Mouse (Mus musculus) liver, embryonic 11.5 days (tissue): ENCODE results near the gene Myo5a. TPM values are rescaled to one million over a fixed set of nuclear protein-coding genes. Genes with fewer than 3 reads are reported as not detected.

Experiments used
- ATAC-seq: fragments of 200-750 bp; cut with Nextera tagmentation; replicated peaks from 2 replicates; pipeline ENCODE4 v1.8.0; 2017; ENCODE audit warnings: moderate number of reproducible peaks, mild to moderate bottlenecking, moderate TSS enrichment, moderate library complexity; ENCODE audit not compliant: low FRiP score
- DNase-seq: peaks from one replicate; pipeline ENCODE4 v3.0.0-alpha.2; 2017; ENCODE audit warnings: low spot score
- H3K27ac ChIP-seq: fragments of 300-500 bp; sonication (generic); 2 replicates; pipeline ENCODE4 v1.5.1; 2014; ENCODE audit warnings: mild to moderate bottlenecking, low read depth, low read length, control low read depth
- H3K27me3 ChIP-seq: fragments of 300-500 bp; sonication (generic); replicated peaks from 2 replicates; pipeline ENCODE4 v1.6.1; 2014; ENCODE audit warnings: low read length, mixed read lengths; ENCODE audit not compliant: control insufficient read depth, insufficient read depth
- H3K36me3 ChIP-seq: fragments of 300-500 bp; sonication (generic); 2 replicates; pipeline ENCODE4 v1.6.1; 2014; ENCODE audit warnings: mild to moderate bottlenecking, low read length, moderate library complexity, mixed read lengths; ENCODE audit not compliant: control insufficient read depth, insufficient read depth
- H3K4me1 ChIP-seq: fragments of 300-500 bp; sonication (generic); replicated peaks from 2 replicates; pipeline ENCODE4 v1.6.1; 2014; ENCODE audit warnings: low read length, mixed read lengths; ENCODE audit not compliant: control insufficient read depth, insufficient read depth
- H3K4me2 ChIP-seq: fragments of 300-500 bp; sonication (generic); 2 replicates; pipeline ENCODE4 v1.6.1; 2014; ENCODE audit warnings: mild to moderate bottlenecking, control low read depth, moderate library complexity
- H3K4me3 ChIP-seq: fragments of 300-500 bp; sonication (generic); 2 replicates; pipeline ENCODE4 v1.5.1; 2014; ENCODE audit warnings: low read depth, low read length, control low read depth
- H3K9ac ChIP-seq: fragments of 300-500 bp; sonication (generic); 2 replicates; pipeline ENCODE4 v1.6.1; 2014; ENCODE audit warnings: low read depth, low read length, control low read depth
- H3K9me3 ChIP-seq: fragments of 300-500 bp; sonication (generic); 2 replicates; pipeline ENCODE4 v1.6.1; 2016; ENCODE audit warnings: low read length, inconsistent platforms, mixed read lengths; ENCODE audit not compliant: control insufficient read depth
- WGBS: fragments of 180-500 bp; shearing (Covaris S2); extraction: QIAGEN DNeasy Blood & Tissue Kit; methylation state at CpG from one replicate; pipeline ENCODE4 v1.1.7; 2014; 5-methylcytosine and 5-hydroxymethylcytosine counted together
- polyA plus RNA-seq: library from polyadenylated mRNA; unstranded; fragments of >200 nt; fragmentation: Nextera tagmentation; extraction: Ambion mirVana; gene quantifications from 2 replicates; pipeline ENCODE4 v1.2.1, GENCODE M21; 2014

Myo5a gene
- polyA plus RNA-seq, 1 experiment from 2014 or later: 7.5 TPM

GRCm38 (mm10) chr9:75087823-75088222 lies 17.0 kb downstream of the Myo5a start:
- H3K9me3 ChIP-seq: no peaks in the 10 kb centered on the region
- ATAC-seq: no peak
- no peaks in the 10 kb centered on the region for H3K27me3 ChIP-seq
- H3K4me3 ChIP-seq: no peak overlapping the region
- no peak overlapping the region for H3K27ac ChIP-seq
- H3K36me3 ChIP-seq: no peaks in the 10 kb centered on the region
- DNase-seq: no peak
- WGBS: 82% methylated on average over 2 of the region's 2 CpGs
- no peak overlapping the region for H3K4me2 ChIP-seq
- H3K4me1 ChIP-seq: no peaks in the 10 kb centered on the region
- H3K9ac ChIP-seq: no peak overlapping the region

- Histone ChIP-seq H3K27me3 (no peaks in the 10 kb centered on the region), H3K9me3 (no peaks in the 10 kb centered on the region), H3K36me3 (no peaks in the 10 kb centered on the region), H3K4me3 (no peak overlapping the region), H3K4me1 (no peaks in the 10 kb centered on the region), H3K9ac (no peak overlapping the region), H3K27ac (no peak overlapping the region), H3K4me2 (no peak overlapping the region)
- no peak for ATAC-seq
- 62% methylated on average over 3 of the region's 3 CpGs for WGBS
- DNase-seq: no peak
These were observed 18.5 kb downstream of the Myo5a start for GRCm38 (mm10) chr9:75089285-75089684.

GRCm38 (mm10) chr9:75092134-75092533 lies 21.3 kb downstream of the Myo5a start:
- H3K4me3 ChIP-seq: no peak overlapping the region
- H3K27me3 ChIP-seq: no peaks in the 10 kb centered on the region
- H3K36me3 ChIP-seq: no peaks in the 10 kb centered on the region
- DNase-seq (no peak), ATAC-seq (no peak)
- H3K4me2 ChIP-seq: no peak overlapping the region
- WGBS: 81% methylated on average over 1 of the region's 1 CpGs
- no peak overlapping the region for H3K9ac ChIP-seq
- H3K9me3 ChIP-seq: no peaks in the 10 kb centered on the region
- no peaks in the 10 kb centered on the region for H3K4me1 ChIP-seq
- H3K27ac ChIP-seq: no peak overlapping the region

- H3K4me3 ChIP-seq: no peak overlapping the region
- no peaks in the 10 kb centered on the region for H3K27me3 ChIP-seq
- H3K27ac ChIP-seq: no peak overlapping the region
- no peak for ATAC-seq
- no peaks in the 10 kb centered on the region for H3K9me3 ChIP-seq
- H3K9ac ChIP-seq: no peak overlapping the region
- no peaks in the 10 kb centered on the region for H3K36me3 ChIP-seq
- 48% methylated on average over 3 of the region's 3 CpGs for WGBS
- H3K4me2 ChIP-seq: no peak overlapping the region
- DNase-seq: no peak
- no peaks in the 10 kb centered on the region for H3K4me1 ChIP-seq
These were observed 23.9 kb downstream of the Myo5a start for GRCm38 (mm10) chr9:75094762-75095161.

- 91% methylated on average over 9 of the region's 9 CpGs for WGBS
- H3K27me3 ChIP-seq: no peaks in the 10 kb centered on the region
- H3K4me3 ChIP-seq: no peak overlapping the region
- H3K4me1 ChIP-seq: no peaks in the 10 kb centered on the region
- H3K27ac ChIP-seq: no peak overlapping the region
- H3K9ac ChIP-seq: no peak overlapping the region
- H3K4me2 ChIP-seq: no peak overlapping the region
- H3K9me3 ChIP-seq: no peaks in the 10 kb centered on the region
- ATAC-seq (no peak), DNase-seq (no peak)
- H3K36me3 ChIP-seq: no peaks in the 10 kb centered on the region
These were observed 28.1 kb downstream of the Myo5a start for GRCm38 (mm10) chr9:75098937-75099336.

- Histone ChIP-seq H3K36me3 (no peaks in the 10 kb centered on the region), H3K9me3 (no peaks in the 10 kb centered on the region), H3K27me3 (no peaks in the 10 kb centered on the region), H3K9ac (no peak overlapping the region), H3K4me2 (no peak overlapping the region), H3K4me3 (no peak overlapping the region), H3K27ac (no peak overlapping the region), H3K4me1 (no peaks in the 10 kb centered on the region)
- ATAC-seq (no peak), DNase-seq (no peak)
- WGBS: 91% methylated on average over 8 of the region's 8 CpGs
These were observed 29.5 kb downstream of the Myo5a start for GRCm38 (mm10) chr9:75100157-75100781.

- Histone ChIP-seq H3K27me3 (no peaks in the 10 kb centered on the region), H3K27ac (no peak overlapping the region), H3K9me3 (no peaks in the 10 kb centered on the region), H3K4me1 (no peaks in the 10 kb centered on the region), H3K9ac (no peak overlapping the region), H3K36me3 (no peaks in the 10 kb centered on the region), H3K4me3 (no peak overlapping the region), H3K4me2 (no peak overlapping the region)
- DNase-seq (no peak), ATAC-seq (no peak)
These were observed 31.3 kb downstream of the Myo5a start for GRCm38 (mm10) chr9:75102131-75102530.

- Histone ChIP-seq H3K4me2 (no peak overlapping the region), H3K9ac (no peak overlapping the region), H3K27me3 (no peaks in the 10 kb centered on the region), H3K4me3 (no peak overlapping the region), H3K9me3 (no peaks in the 10 kb centered on the region), H3K36me3 (no peaks in the 10 kb centered on the region), H3K27ac (no peak overlapping the region), H3K4me1 (no peaks in the 10 kb centered on the region)
- DNase-seq: no peak
- 80% methylated on average over 2 of the region's 2 CpGs for WGBS
- ATAC-seq: no peak
These were observed 45.9 kb downstream of the Myo5a start for GRCm38 (mm10) chr9:75116571-75117177.

GRCm38 (mm10) chr9:75121126-75121525 lies 50.3 kb downstream of the Myo5a start:
- Histone ChIP-seq H3K4me2 (no peak overlapping the region), H3K36me3 (no peaks in the 10 kb centered on the region), H3K9me3 (no peaks in the 10 kb centered on the region), H3K4me3 (no peak overlapping the region), H3K9ac (no peak overlapping the region), H3K27me3 (no peaks in the 10 kb centered on the region), H3K4me1 (no peaks in the 10 kb centered on the region), H3K27ac (no peak overlapping the region)
- ATAC-seq (no peak), DNase-seq (no peak)
- 83% methylated on average over 3 of the region's 3 CpGs for WGBS
